Mouse (Mus musculus) midbrain, embryonic 10.5 days (tissue): Measurements from ENCODE around the gene Vmn1r211. TPM values are rescaled to one million over a fixed set of nuclear protein-coding genes. Genes with fewer than 3 reads are reported as not detected.
"Not testable (repeated sequence)": the region's sequence is repeated elsewhere in the genome, so short reads cannot be mapped to it uniquely, and the experiment has no call there.

Source experiments
- DNase-seq: peaks from one replicate; pipeline ENCODE4 v3.0.0-alpha.2; 2017; ENCODE audit warnings: low spot score
- H3K27ac ChIP-seq: fragments of 300-500 bp; sonication (generic); replicated peaks from 2 replicates; pipeline ENCODE4 v1.5.1; 2016; ENCODE audit warnings: mild to moderate bottlenecking
- H3K27me3 ChIP-seq: fragments of 300-500 bp; sonication (generic); 2 replicates; pipeline ENCODE4 v1.6.1; 2016; ENCODE audit warnings: low read depth, mild to moderate bottlenecking; ENCODE audit not compliant: poor library complexity, severe bottlenecking
- H3K36me3 ChIP-seq: fragments of 300-500 bp; sonication (generic); 2 replicates; pipeline ENCODE4 v1.6.1; 2016; ENCODE audit warnings: mild to moderate bottlenecking, moderate library complexity
- H3K4me1 ChIP-seq: fragments of 300-500 bp; sonication (generic); 2 replicates; pipeline ENCODE4 v1.6.1; 2016
- H3K4me3 ChIP-seq: fragments of 300-500 bp; sonication (generic); 2 replicates; pipeline ENCODE4 v1.5.1; 2016; ENCODE audit warnings: mild to moderate bottlenecking, moderate library complexity
- H3K9me3 ChIP-seq: fragments of 300-500 bp; sonication (generic); replicated peaks from 2 replicates; pipeline ENCODE4 v1.6.1; 2016; ENCODE audit warnings: mild to moderate bottlenecking
- WGBS: fragments of 180-500 bp; shearing (Covaris S2); methylation state at CpG from one replicate; pipeline ENCODE4 v1.1.7; 2016; 5-methylcytosine and 5-hydroxymethylcytosine counted together
- polyA plus RNA-seq: library from polyadenylated mRNA; unstranded; fragments of >200 nt; fragmentation: Nextera tagmentation; extraction: Ambion mirVana; gene quantifications from 2 replicates; pipeline ENCODE4 v1.2.1, GENCODE M21; 2016

Vmn1r211 gene
- not detected in 2 replicates for polyA plus RNA-seq

GRCm38 (mm10) chr13:22857461-22857860 lies at the start of gene Vmn1r211:
Gene Vmn1r211 (minus strand): TSS chr13:22857561.
- Histone ChIP-seq H3K27me3 (no peaks in the 10 kb centered on the region), H3K4me3 (no peak within 1 kb of the TSS), H3K36me3 (no peaks in the 10 kb centered on the region), H3K27ac (no peak within 1 kb of the TSS), H3K4me1 (no peaks in the 10 kb centered on the region), H3K9me3 (no peaks in the 10 kb centered on the region)
- no peak for DNase-seq
- WGBS = 78% methylated on average over 1 of the region's 1 CpGs

- Histone ChIP-seq H3K27me3 (no peaks in the 10 kb centered on the region), H3K9me3 (no peaks in the 10 kb centered on the region), H3K36me3 (no peaks in the 10 kb centered on the region), H3K4me3 (no peak within 1 kb of the TSS), H3K4me1 (no peaks in the 10 kb centered on the region), H3K27ac (no peak within 1 kb of the TSS)
- no peak for DNase-seq
- WGBS = 93% methylated on average over 4 of the region's 4 CpGs
These were observed 26.7 kb upstream of the Vmn1r211 start, which contains the start of gene Vmn1r212 for GRCm38 (mm10) chr13:22884105-22884504. Gene Vmn1r212 (minus strand): TSS chr13:22884205.

GRCm38 (mm10) chr13:22879257-22879656 lies 21.9 kb upstream of the Vmn1r211 start:
- WGBS = 88% methylated on average over 1 of the region's 1 CpGs
- Histone ChIP-seq H3K4me3 (no peak overlapping the region), H3K36me3 (no peaks in the 10 kb centered on the region), H3K27ac (no peak overlapping the region), H3K4me1 (no peaks in the 10 kb centered on the region), H3K27me3 (no peaks in the 10 kb centered on the region), H3K9me3 (no peaks in the 10 kb centered on the region)
- no peak for DNase-seq

- H3K4me1 ChIP-seq = no peaks in the 10 kb centered on the region
- 85% methylated on average over 4 of the region's 4 CpGs for WGBS
- H3K27ac ChIP-seq = no peak overlapping the region
- DNase-seq = no peak
- H3K9me3 ChIP-seq = no peaks in the 10 kb centered on the region
- H3K27me3 ChIP-seq = no peaks in the 10 kb centered on the region
- no peaks in the 10 kb centered on the region for H3K36me3 ChIP-seq
- H3K4me3 ChIP-seq = no peak overlapping the region
These were observed 2.6 kb downstream of the Vmn1r211 start for GRCm38 (mm10) chr13:22854760-22855159.

GRCm38 (mm10) chr13:22846798-22847197 lies 10.6 kb downstream of the Vmn1r211 start:
- Histone ChIP-seq H3K27me3 (no peaks in the 10 kb centered on the region), H3K27ac (no peak overlapping the region), H3K9me3 (no peaks in the 10 kb centered on the region), H3K4me3 (no peak overlapping the region), H3K4me1 (no peaks in the 10 kb centered on the region), H3K36me3 (no peaks in the 10 kb centered on the region)
- 74% methylated on average over 1 of the region's 1 CpGs for WGBS
- no peak for DNase-seq

- H3K36me3 ChIP-seq, H3K9me3 ChIP-seq, H3K4me3 ChIP-seq, DNase-seq, H3K4me1 ChIP-seq, H3K27ac ChIP-seq, H3K27me3 ChIP-seq: not testable (repeated sequence)
- 48% methylated on average over 3 of the region's 3 CpGs for WGBS
These were observed 13.1 kb downstream of the Vmn1r211 start for GRCm38 (mm10) chr13:22844304-22844703.

- Histone ChIP-seq H3K4me3 (no peak within 1 kb of the TSS), H3K9me3 (no peaks in the 10 kb centered on the region), H3K4me1 (no peaks in the 10 kb centered on the region), H3K27ac (no peak within 1 kb of the TSS), H3K27me3 (no peaks in the 10 kb centered on the region), H3K36me3 (no peaks in the 10 kb centered on the region)
- DNase-seq = no peak
- WGBS = 70% methylated on average over 4 of the region's 4 CpGs
These were observed 26.1 kb downstream of the Vmn1r211 start, which contains the start of gene Vmn1r210 for GRCm38 (mm10) chr13:22831248-22831647. Gene Vmn1r210 (minus strand): TSS chr13:22831348.

GRCm38 (mm10) chr13:22829395-22829794 lies 28.0 kb downstream of the Vmn1r211 start:
- H3K36me3 ChIP-seq, H3K4me1 ChIP-seq, H3K4me3 ChIP-seq, H3K27me3 ChIP-seq, H3K9me3 ChIP-seq, DNase-seq, H3K27ac ChIP-seq: not testable (repeated sequence)
- 41% methylated on average over 7 of the region's 7 CpGs for WGBS

GRCm38 (mm10) chr13:22821601-22822000 lies 35.8 kb downstream of the Vmn1r211 start:
- H3K9me3 ChIP-seq, H3K4me3 ChIP-seq, H3K27ac ChIP-seq, H3K4me1 ChIP-seq, DNase-seq, H3K27me3 ChIP-seq, H3K36me3 ChIP-seq: not testable (repeated sequence)
- 88% methylated on average over 1 of the region's 1 CpGs for WGBS

GRCm38 (mm10) chr13:22809582-22809981 lies 47.8 kb downstream of the Vmn1r211 start, which contains the start of gene Vmn1r209:
Gene Vmn1r209 (minus strand): TSS chr13:22809682.
- not testable (repeated sequence) for H3K4me1 ChIP-seq, H3K27me3 ChIP-seq, DNase-seq, H3K9me3 ChIP-seq, H3K4me3 ChIP-seq, H3K36me3 ChIP-seq, H3K27ac ChIP-seq

Other genes starting within 250 kb of the Vmn1r211 start
- gene Vmn1r206, start 233.3 kb downstream of the Vmn1r211 start, polyA plus RNA-seq = not detected in 2 replicates
- gene Vmn1r207-ps, start 127.9 kb downstream of the Vmn1r211 start, polyA plus RNA-seq = not detected in 2 replicates
- not detected in 2 replicates for gene Vmn1r208, start 80.2 kb downstream of the Vmn1r211 start, polyA plus RNA-seq
- not detected in 2 replicates for gene Vmn1r209, start 47.9 kb downstream of the Vmn1r211 start, polyA plus RNA-seq
- not detected in 2 replicates for gene Vmn1r210, start 26.2 kb downstream of the Vmn1r211 start, polyA plus RNA-seq
- not detected in 2 replicates for gene Vmn1r212, start 26.6 kb upstream of the Vmn1r211 start, polyA plus RNA-seq
- not detected in 2 replicates for gene Vmn1r213, start 150.1 kb upstream of the Vmn1r211 start, polyA plus RNA-seq
- gene Vmn1r214, start 172.9 kb upstream of the Vmn1r211 start, polyA plus RNA-seq = not detected in 2 replicates
- not detected in 2 replicates for gene Vmn1r215, start 210.5 kb upstream of the Vmn1r211 start, polyA plus RNA-seq